Mouse (Mus musculus): ENCODE measurements around the gene Ahcyl1. TPM values are rescaled to one million over a fixed set of nuclear protein-coding genes. Genes with fewer than 3 reads are reported as not detected.
A peak's percentile ranks its signal among the peaks of the same experiment; 100 is the strongest.

Gene Ahcyl1
- polyA plus RNA-seq (2011; ENCODE audit: insufficient read length, low read depth, missing spikeins): 216 and 238 TPM in 2 replicates

- TF ChIP-seq POLR2A (IDR thresholded peaks at IDR 0.05; ENCODE audit: low read depth, low read length) (peak; percentile 93), CTCF (IDR thresholded peaks at IDR 0.05; ENCODE audit: borderline replicate concordance, insufficient read depth, low read length) (peak; percentile 90)
- Histone ChIP-seq H3K4me1 (ENCODE audit: control insufficient read depth, insufficient read depth, low read length) (peaks cover 3% of the 10 kb centered on the region; the same call in 1 of the 2 replicates), H3K27ac (ENCODE audit: insufficient read depth, low read length) (peak within 1 kb of the TSS; percentile 10), H3K4me3 (ENCODE audit: insufficient read depth, low read length) (peak within 1 kb of the TSS; percentile 93)
Measured at GRCm38 (mm10) chr3:107695948-107696881, at the start of gene Ahcyl1. Gene Ahcyl1 (minus strand): TSS chr3:107696560.

DNA sequence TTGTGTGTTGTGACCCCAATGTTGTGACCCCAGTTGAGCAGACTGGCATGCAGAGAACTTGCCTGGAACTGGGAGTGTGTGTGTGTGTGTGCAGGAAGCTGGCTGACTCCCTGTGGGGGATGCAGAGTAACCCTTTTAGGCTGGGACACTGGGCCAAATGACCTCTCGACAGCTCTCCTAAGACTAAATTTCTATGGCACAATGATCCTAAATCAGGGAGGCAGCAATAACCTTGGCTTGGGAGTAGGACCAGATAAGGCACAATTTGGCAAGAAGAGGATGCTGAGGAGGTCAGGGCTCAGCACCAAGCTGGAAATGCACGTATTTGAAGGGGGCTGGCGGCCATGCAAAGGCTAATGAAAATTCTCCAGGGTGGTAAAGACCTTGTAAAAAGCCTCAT, 49.7 kb upstream of the Ahcyl1 start:
- Histone ChIP-seq H3K27ac (ENCODE audit: insufficient read depth, low read length) (no peak overlapping the region), H3K4me3 (ENCODE audit: insufficient read depth, low read length) (no peak overlapping the region), H3K4me1 (ENCODE audit: control insufficient read depth, insufficient read depth, low read length) (peaks cover 21% of the 10 kb centered on the region)
- no peak for TF ChIP-seq CTCF (IDR thresholded peaks at IDR 0.05; ENCODE audit: borderline replicate concordance, insufficient read depth, low read length)
- no peak for TF ChIP-seq POLR2A (IDR thresholded peaks at IDR 0.05; ENCODE audit: low read depth, low read length)

DNA sequence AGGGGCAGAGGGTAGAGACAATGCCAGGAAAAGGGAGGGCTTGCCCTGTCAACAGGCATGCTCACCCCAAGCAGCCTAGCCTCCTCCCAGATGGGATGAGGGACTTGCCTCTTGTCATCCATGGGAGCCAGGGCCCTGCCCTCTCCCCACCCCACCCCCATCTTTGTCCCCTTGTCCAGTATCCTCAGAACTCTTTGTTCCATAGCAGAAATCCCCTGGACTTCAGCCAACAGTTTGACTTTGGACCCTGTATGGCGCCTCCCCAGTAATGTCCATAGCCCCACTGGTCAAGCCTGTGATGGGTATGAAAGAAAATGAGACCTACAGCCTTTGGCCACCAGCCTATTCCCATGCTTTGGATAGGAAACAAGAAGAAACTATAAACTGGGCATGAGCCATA, 47.3 kb upstream of the Ahcyl1 start:
- TF ChIP-seq POLR2A (IDR thresholded peaks at IDR 0.05; ENCODE audit: low read depth, low read length) (no peak), CTCF (IDR thresholded peaks at IDR 0.05; ENCODE audit: borderline replicate concordance, insufficient read depth, low read length) (no peak)
- Histone ChIP-seq H3K4me1 (ENCODE audit: control insufficient read depth, insufficient read depth, low read length) (peaks cover 27% of the 10 kb centered on the region), H3K4me3 (ENCODE audit: insufficient read depth, low read length) (no peak overlapping the region), H3K27ac (ENCODE audit: insufficient read depth, low read length) (peak overlapping the region; percentile 87)

DNA sequence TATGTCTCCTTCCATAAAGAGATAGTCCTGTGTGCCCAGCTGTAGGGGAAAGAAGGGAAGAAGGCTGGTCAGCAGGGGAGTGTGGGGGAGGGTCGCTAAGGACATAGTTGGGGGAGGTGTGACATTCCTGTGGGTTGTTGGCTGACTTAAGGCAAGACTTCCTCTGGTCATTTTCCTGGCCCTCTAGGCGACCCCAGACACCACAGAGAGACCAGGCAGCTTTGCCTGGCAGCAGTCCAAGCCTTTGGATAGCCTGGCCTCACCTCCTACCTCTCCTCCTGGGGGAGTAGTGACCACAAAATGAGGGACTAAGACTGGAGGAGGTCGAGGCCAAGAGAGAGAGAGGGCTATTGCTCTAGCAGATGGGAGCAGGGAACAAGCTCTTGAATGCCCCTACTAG, 46.7 kb upstream of the Ahcyl1 start:
- Histone ChIP-seq H3K4me3 (ENCODE audit: insufficient read depth, low read length) (no peak overlapping the region), H3K27ac (ENCODE audit: insufficient read depth, low read length) (peak overlapping the region; percentile 87), H3K4me1 (ENCODE audit: control insufficient read depth, insufficient read depth, low read length) (peaks cover 27% of the 10 kb centered on the region)
- TF ChIP-seq POLR2A (IDR thresholded peaks at IDR 0.05; ENCODE audit: low read depth, low read length) (no peak), CTCF (IDR thresholded peaks at IDR 0.05; ENCODE audit: borderline replicate concordance, insufficient read depth, low read length) (no peak)

- peak overlapping the region; percentile 87 for H3K27ac ChIP-seq (ENCODE audit: insufficient read depth, low read length)
- H3K4me1 ChIP-seq (ENCODE audit: control insufficient read depth, insufficient read depth, low read length): peaks cover 32% of the 10 kb centered on the region
- no peak overlapping the region for H3K4me3 ChIP-seq (ENCODE audit: insufficient read depth, low read length)
- TF ChIP-seq POLR2A (IDR thresholded peaks at IDR 0.05; ENCODE audit: low read depth, low read length) (no peak), CTCF (IDR thresholded peaks at IDR 0.05; ENCODE audit: borderline replicate concordance, insufficient read depth, low read length) (no peak)
Measured at GRCm38 (mm10) chr3:107742071-107742710, 45.8 kb upstream of the Ahcyl1 start.

- Histone ChIP-seq H3K4me1 (ENCODE audit: control insufficient read depth, insufficient read depth, low read length) (peaks cover 35% of the 10 kb centered on the region), H3K4me3 (ENCODE audit: insufficient read depth, low read length) (no peak overlapping the region), H3K27ac (ENCODE audit: insufficient read depth, low read length) (peak overlapping the region; percentile 87)
- no peak for TF ChIP-seq POLR2A (IDR thresholded peaks at IDR 0.05; ENCODE audit: low read depth, low read length)
- no peak for TF ChIP-seq CTCF (IDR thresholded peaks at IDR 0.05; ENCODE audit: borderline replicate concordance, insufficient read depth, low read length)
Measured at GRCm38 (mm10) chr3:107741387-107741786, 45.0 kb upstream of the Ahcyl1 start.

GRCm38 (mm10) chr3:107740578-107741207, 44.3 kb upstream of the Ahcyl1 start:
- no peak overlapping the region for H3K4me3 ChIP-seq (ENCODE audit: insufficient read depth, low read length)
- TF ChIP-seq CTCF (IDR thresholded peaks at IDR 0.05; ENCODE audit: borderline replicate concordance, insufficient read depth, low read length): no peak
- no peak for TF ChIP-seq POLR2A (IDR thresholded peaks at IDR 0.05; ENCODE audit: low read depth, low read length)
- H3K27ac ChIP-seq (ENCODE audit: insufficient read depth, low read length): peak overlapping the region; percentile 87
- H3K4me1 ChIP-seq (ENCODE audit: control insufficient read depth, insufficient read depth, low read length): peaks cover 35% of the 10 kb centered on the region

- Histone ChIP-seq H3K4me1 (ENCODE audit: control insufficient read depth, insufficient read depth, low read length) (peaks cover 35% of the 10 kb centered on the region), H3K27ac (ENCODE audit: insufficient read depth, low read length) (peak overlapping the region; percentile 87), H3K4me3 (ENCODE audit: insufficient read depth, low read length) (no peak overlapping the region)
- TF ChIP-seq POLR2A (IDR thresholded peaks at IDR 0.05; ENCODE audit: low read depth, low read length): peak; percentile 28; the same call in 1 of the 2 replicates
- no peak for TF ChIP-seq CTCF (IDR thresholded peaks at IDR 0.05; ENCODE audit: borderline replicate concordance, insufficient read depth, low read length)
Measured at GRCm38 (mm10) chr3:107739966-107740365, 43.6 kb upstream of the Ahcyl1 start.

GRCm38 (mm10) chr3:107739456-107739855, 43.1 kb upstream of the Ahcyl1 start:
- Histone ChIP-seq H3K4me1 (ENCODE audit: control insufficient read depth, insufficient read depth, low read length) (peaks cover 35% of the 10 kb centered on the region), H3K27ac (ENCODE audit: insufficient read depth, low read length) (peak overlapping the region; percentile 87), H3K4me3 (ENCODE audit: insufficient read depth, low read length) (no peak overlapping the region)
- TF ChIP-seq POLR2A (IDR thresholded peaks at IDR 0.05; ENCODE audit: low read depth, low read length) (no peak), CTCF (IDR thresholded peaks at IDR 0.05; ENCODE audit: borderline replicate concordance, insufficient read depth, low read length) (no peak)
